Comparison of ENCODE assay signal across 4 mouse cellular contexts in genomic region chr7:140890636-140891035, GRCm38 (mm10). TPM values are rescaled to one million over a fixed set of nuclear protein-coding genes. Genes with fewer than 3 reads are reported as not detected.
"Had no signal": no experiment of that assay in that cellular context is flagged by ENCODE, and none has a peak within 500 bp of the region (broad histone marks: within the 10 kb centered on the region; RNA-seq: fewer than 3 reads in every experiment).

No protein-coding gene starts in this region.

RNA-seq across cellular contexts. Expression of gene Cox8b, which starts 9.6 kb away (rescaled TPM):
- polyA plus RNA-seq: neural tube, embryonic 14.5 days; spleen, adult 2 months; testis, adult 2 months had no signal

RNA-seq across cellular contexts. Expression of gene Nlrp6, which starts 30.1 kb away (rescaled TPM):
- polyA plus RNA-seq: urinary bladder, adult 2 months had no signal
